Mouse (Mus musculus): ENCODE results near the gene Rxfp2. TPM values are rescaled to one million over a fixed set of nuclear protein-coding genes. Genes with fewer than 3 reads are reported as not detected.
A peak's percentile ranks its signal among the peaks of the same experiment; 100 is the strongest.

Rxfp2 gene
- total and polyA plus RNA-seq, 2 experiments from 2014 or later: 0.31 to 0.73 TPM

DNA sequence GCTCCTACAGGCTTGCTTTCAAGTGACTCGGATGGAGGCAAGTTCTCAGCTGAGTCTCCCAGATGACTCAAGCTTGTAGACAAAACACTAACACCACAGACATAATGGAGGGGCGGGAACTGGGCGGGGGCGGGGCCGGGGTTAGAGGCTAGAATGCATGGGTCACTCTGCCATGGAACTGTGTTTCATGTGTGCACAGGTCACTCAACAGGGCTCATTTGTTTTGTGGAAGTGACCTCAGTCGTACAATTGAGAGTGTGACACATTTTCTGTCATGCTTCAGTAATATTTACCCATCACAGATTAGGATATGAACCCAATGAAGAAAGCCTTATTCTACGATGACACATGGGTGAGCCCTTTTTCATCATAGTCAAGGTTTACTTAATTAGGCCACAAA is 20.2 kb upstream of the Rxfp2 start:
- H3K9ac ChIP-seq (replicated peaks; ENCODE audit: low read length): no peak overlapping the region
- H3K27ac ChIP-seq: no peak overlapping the region
- DNase-seq (ENCODE audit: low spot score) (no peak), ATAC-seq (no peak)
- TF ChIP-seq CTCF (IDR thresholded peaks at IDR 0.05; ENCODE audit: low read depth): no peak
- H3K4me1 ChIP-seq (ENCODE audit: insufficient read depth, low read length): no peaks in the 10 kb centered on the region
- H3K4me3 ChIP-seq (ENCODE audit: low read length): no peak overlapping the region
- WGBS: 60% methylated on average over 7 of the region's 7 CpGs
- no peak overlapping the region for H3K4me2 ChIP-seq (ENCODE audit: low read depth, low read length)
- H3K27me3 ChIP-seq (ENCODE audit: insufficient read depth, low read length): no peaks in the 10 kb centered on the region
- no peaks in the 10 kb centered on the region for H3K36me3 ChIP-seq (ENCODE audit: insufficient read depth, low read length)
- H3K9me3 ChIP-seq (ENCODE audit: low read length): no peaks in the 10 kb centered on the region

DNA sequence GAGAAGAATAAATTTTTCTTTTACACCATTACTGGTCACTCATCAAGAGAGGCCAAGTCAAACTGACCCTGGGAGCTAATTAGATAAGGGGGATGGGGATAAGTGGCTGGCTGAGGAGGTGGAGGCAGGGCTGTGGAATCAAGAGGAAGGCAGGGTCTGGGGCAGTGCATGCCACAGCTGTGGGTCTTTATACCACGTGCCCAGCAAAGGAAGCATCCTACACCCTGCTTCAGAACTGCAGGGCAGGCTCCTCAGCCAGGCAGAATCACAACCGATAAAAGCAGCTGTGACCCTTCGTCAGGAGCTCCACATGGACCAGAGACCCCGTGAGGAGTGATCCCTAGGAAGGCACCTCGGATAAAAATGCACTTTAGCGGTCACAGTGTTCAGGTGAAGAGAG is 13.1 kb upstream of the Rxfp2 start:
- no peak overlapping the region for H3K27ac ChIP-seq
- no peaks in the 10 kb centered on the region for H3K36me3 ChIP-seq (ENCODE audit: insufficient read depth, low read length)
- no peak for ATAC-seq
- no peak for DNase-seq (ENCODE audit: low spot score)
- H3K9me3 ChIP-seq (ENCODE audit: low read length): no peaks in the 10 kb centered on the region
- no peak overlapping the region for H3K4me2 ChIP-seq (ENCODE audit: low read depth, low read length)
- no peaks in the 10 kb centered on the region for H3K4me1 ChIP-seq (ENCODE audit: insufficient read depth, low read length)
- no peak overlapping the region for H3K4me3 ChIP-seq (ENCODE audit: low read length)
- 53% methylated on average over 6 of the region's 6 CpGs for WGBS
- no peak for TF ChIP-seq CTCF (IDR thresholded peaks at IDR 0.05; ENCODE audit: low read depth)
- H3K27me3 ChIP-seq (ENCODE audit: insufficient read depth, low read length): no peaks in the 10 kb centered on the region
- no peak overlapping the region for H3K9ac ChIP-seq (replicated peaks; ENCODE audit: low read length)

DNA sequence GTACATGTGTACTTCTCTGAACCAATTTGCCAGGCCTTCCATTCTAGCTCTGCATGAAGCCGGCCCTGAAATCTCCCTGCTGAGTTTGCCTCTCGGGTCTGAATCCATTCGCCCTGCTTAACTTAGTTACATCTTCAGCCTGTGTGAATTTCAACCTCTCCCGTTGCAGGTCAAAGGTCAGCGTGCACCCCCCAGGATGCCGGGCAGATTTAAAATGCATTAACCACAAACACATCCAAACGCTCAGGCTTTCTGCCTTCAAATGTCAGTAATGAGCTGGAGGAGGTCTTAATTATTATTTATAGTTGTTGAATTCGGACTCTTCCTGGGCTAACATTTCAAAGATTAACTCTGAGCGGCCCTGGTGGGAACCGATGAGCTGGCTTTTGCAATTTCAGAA is 1.6 kb upstream of the Rxfp2 start:
- WGBS: 25% methylated on average over 10 of the region's 10 CpGs
- no peak for TF ChIP-seq CTCF (IDR thresholded peaks at IDR 0.05; ENCODE audit: low read depth)
- H3K9ac ChIP-seq (replicated peaks; ENCODE audit: low read length): no peak overlapping the region

DNA sequence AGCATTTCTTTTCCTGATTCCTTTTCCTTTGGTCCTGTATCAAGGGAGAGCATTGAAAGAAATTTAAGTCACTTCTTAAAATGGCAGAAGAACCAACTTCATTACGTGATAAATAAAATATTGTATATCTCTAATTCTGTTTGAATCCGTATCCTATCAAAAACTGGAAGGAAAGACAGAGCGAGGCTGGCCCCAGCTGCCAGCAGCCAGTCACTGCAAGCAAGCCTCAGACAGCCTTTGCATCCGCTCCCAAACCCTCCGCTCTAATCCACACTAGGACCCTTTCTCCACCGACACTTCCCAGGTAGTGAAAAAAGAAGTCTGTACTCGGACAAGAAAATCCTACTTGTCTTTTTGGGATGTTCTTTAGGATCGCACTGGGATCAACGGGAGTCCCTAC is 803 bp upstream of the Rxfp2 start:
- ATAC-seq (no peak), DNase-seq (ENCODE audit: low spot score) (peak; percentile 54)
- Histone ChIP-seq H3K4me2 (ENCODE audit: low read depth, low read length) (no peak overlapping the region), H3K27me3 (ENCODE audit: insufficient read depth, low read length) (no peaks in the 10 kb centered on the region), H3K27ac (no peak overlapping the region), H3K36me3 (ENCODE audit: insufficient read depth, low read length) (no peaks in the 10 kb centered on the region), H3K4me3 (ENCODE audit: low read length) (no peak overlapping the region), H3K4me1 (ENCODE audit: insufficient read depth, low read length) (no peaks in the 10 kb centered on the region), H3K9ac (replicated peaks; ENCODE audit: low read length) (no peak overlapping the region), H3K9me3 (ENCODE audit: low read length) (no peaks in the 10 kb centered on the region)
- TF ChIP-seq CTCF (IDR thresholded peaks at IDR 0.05; ENCODE audit: low read depth): peak; percentile 62
- WGBS: 55% methylated on average over 9 of the region's 9 CpGs

More for the DNA sequence above, 1.6 kb upstream of the Rxfp2 start:
- ATAC-seq (no peak), DNase-seq (ENCODE audit: low spot score) (no peak)
- Histone ChIP-seq H3K9me3 (ENCODE audit: low read length) (no peaks in the 10 kb centered on the region), H3K27ac (no peak overlapping the region), H3K4me3 (ENCODE audit: low read length) (no peak overlapping the region), H3K27me3 (ENCODE audit: insufficient read depth, low read length) (no peaks in the 10 kb centered on the region), H3K36me3 (ENCODE audit: insufficient read depth, low read length) (no peaks in the 10 kb centered on the region), H3K4me2 (ENCODE audit: low read depth, low read length) (no peak overlapping the region), H3K4me1 (ENCODE audit: insufficient read depth, low read length) (no peaks in the 10 kb centered on the region)

- WGBS: 4% methylated on average over 6 of the region's 6 CpGs
Observed at GRCm38 (mm10) chr5:150020851-150021250, 2.4 kb downstream of the Rxfp2 start.

GRCm38 (mm10) chr5:150021805-150022204 is 3.3 kb downstream of the Rxfp2 start:
- H3K9ac ChIP-seq (replicated peaks; ENCODE audit: low read length): no peak overlapping the region

More at GRCm38 (mm10) chr5:150020851-150021250, 2.4 kb downstream of the Rxfp2 start:
- Histone ChIP-seq H3K36me3 (ENCODE audit: insufficient read depth, low read length) (no peaks in the 10 kb centered on the region), H3K4me2 (ENCODE audit: low read depth, low read length) (no peak overlapping the region), H3K4me1 (ENCODE audit: insufficient read depth, low read length) (no peaks in the 10 kb centered on the region), H3K27ac (no peak overlapping the region), H3K9ac (replicated peaks; ENCODE audit: low read length) (no peak overlapping the region), H3K27me3 (ENCODE audit: insufficient read depth, low read length) (no peaks in the 10 kb centered on the region), H3K4me3 (ENCODE audit: low read length) (no peak overlapping the region), H3K9me3 (ENCODE audit: low read length) (no peaks in the 10 kb centered on the region)
- peak; percentile 74 for ATAC-seq
- DNase-seq (ENCODE audit: low spot score): peak; percentile 94
- TF ChIP-seq CTCF (IDR thresholded peaks at IDR 0.05; ENCODE audit: low read depth): peak; percentile 99

GRCm38 (mm10) chr5:150022556-150022955 is 4.1 kb downstream of the Rxfp2 start:
- no peak for DNase-seq (ENCODE audit: low spot score)
- no peaks in the 10 kb centered on the region for H3K4me1 ChIP-seq (ENCODE audit: insufficient read depth, low read length)
- H3K9ac ChIP-seq (replicated peaks; ENCODE audit: low read length): no peak overlapping the region
- ATAC-seq: no peak
- WGBS: 87% methylated on average over 18 of the region's 18 CpGs
- H3K9me3 ChIP-seq (ENCODE audit: low read length): no peaks in the 10 kb centered on the region
- H3K27me3 ChIP-seq (ENCODE audit: insufficient read depth, low read length): no peaks in the 10 kb centered on the region
- H3K4me2 ChIP-seq (ENCODE audit: low read depth, low read length): no peak overlapping the region
- no peak for TF ChIP-seq CTCF (IDR thresholded peaks at IDR 0.05; ENCODE audit: low read depth)
- no peak overlapping the region for H3K4me3 ChIP-seq (ENCODE audit: low read length)
- no peak overlapping the region for H3K27ac ChIP-seq
- no peaks in the 10 kb centered on the region for H3K36me3 ChIP-seq (ENCODE audit: insufficient read depth, low read length)

More at GRCm38 (mm10) chr5:150021805-150022204, 3.3 kb downstream of the Rxfp2 start:
- H3K9me3 ChIP-seq (ENCODE audit: low read length): no peaks in the 10 kb centered on the region
- H3K27ac ChIP-seq: no peak overlapping the region
- H3K4me1 ChIP-seq (ENCODE audit: insufficient read depth, low read length): no peaks in the 10 kb centered on the region
- DNase-seq (ENCODE audit: low spot score) (no peak), ATAC-seq (no peak)
- H3K36me3 ChIP-seq (ENCODE audit: insufficient read depth, low read length): no peaks in the 10 kb centered on the region
- H3K4me3 ChIP-seq (ENCODE audit: low read length): no peak overlapping the region
- H3K4me2 ChIP-seq (ENCODE audit: low read depth, low read length): no peak overlapping the region
- 50% methylated on average over 4 of the region's 4 CpGs for WGBS
- no peaks in the 10 kb centered on the region for H3K27me3 ChIP-seq (ENCODE audit: insufficient read depth, low read length)
- no peak for TF ChIP-seq CTCF (IDR thresholded peaks at IDR 0.05; ENCODE audit: low read depth)

All from hindbrain, postnatal 0 days (tissue).